Mouse (Mus musculus): ENCODE data around the gene Olfr457. TPM values are rescaled to one million over a fixed set of nuclear protein-coding genes. Genes with fewer than 3 reads are reported as not detected.

Olfr457 gene
- polyA plus RNA-seq, 1 experiment: not detected

- H3K9me3 ChIP-seq: no peaks in the 10 kb centered on the region
- H3K4me1 ChIP-seq: no peaks in the 10 kb centered on the region
- peaks cover 2% of the 10 kb centered on the region for H3K27me3 ChIP-seq (replicated peaks)
- H3K4me3 ChIP-seq (replicated peaks): no peak overlapping the region
- TF ChIP-seq FLI1 (IDR thresholded peaks at IDR 0.05; ENCODE audit: low read length) (no peak), GATA1 (IDR thresholded peaks at IDR 0.05; ENCODE audit: borderline replicate concordance, low read length) (no peak)
- no peaks in the 10 kb centered on the region for H3K36me3 ChIP-seq (replicated peaks; ENCODE audit: low read length)
Measured at GRCm38 (mm10) chr6:42444491-42444890, 31.6 kb downstream of the Olfr457 start.

DNA sequence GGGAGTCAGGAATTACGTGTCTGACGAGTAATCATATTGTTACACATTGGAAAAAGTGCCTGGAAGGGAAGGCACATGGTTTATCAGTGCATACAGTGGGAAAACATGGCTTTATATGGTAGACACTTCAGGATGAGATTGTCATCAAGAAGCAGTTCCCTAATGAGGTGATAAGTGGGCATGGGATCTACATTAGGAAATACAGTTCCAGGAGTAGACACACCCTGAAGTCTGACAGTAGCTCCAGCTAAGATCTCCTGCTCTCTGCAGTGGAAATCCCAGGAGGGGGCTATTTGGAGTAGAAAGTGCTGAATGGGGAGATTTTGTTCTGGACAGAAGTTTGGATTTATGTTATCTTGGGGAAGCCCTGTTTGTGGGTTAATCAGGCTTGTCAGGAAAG is 34.7 kb downstream of the Olfr457 start:
- TF ChIP-seq FLI1 (IDR thresholded peaks at IDR 0.05; ENCODE audit: low read length) (no peak), GATA1 (IDR thresholded peaks at IDR 0.05; ENCODE audit: borderline replicate concordance, low read length) (no peak)
- Histone ChIP-seq H3K27me3 (replicated peaks) (no peaks in the 10 kb centered on the region), H3K4me3 (replicated peaks) (no peak overlapping the region), H3K4me1 (no peaks in the 10 kb centered on the region), H3K36me3 (replicated peaks; ENCODE audit: low read length) (no peaks in the 10 kb centered on the region), H3K9me3 (no peaks in the 10 kb centered on the region)

DNA sequence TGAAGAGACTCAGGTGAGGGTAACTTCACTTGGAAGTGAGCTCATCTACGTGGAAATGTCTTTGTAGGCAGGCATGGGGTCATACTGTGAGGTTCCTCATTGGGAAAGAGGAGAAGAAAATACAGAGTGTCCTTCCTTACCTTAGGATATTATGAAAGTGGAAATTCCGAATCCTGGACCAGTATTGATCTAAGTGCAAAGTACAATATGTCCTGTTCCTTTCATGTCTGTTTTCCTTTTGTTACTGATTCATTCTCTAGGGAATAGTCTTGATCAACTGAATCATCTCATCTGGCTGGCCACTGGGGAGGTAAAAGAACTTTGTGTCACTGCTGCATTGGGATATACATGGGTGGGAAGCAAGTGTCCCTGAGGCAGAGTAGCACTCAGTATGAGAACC is 40.6 kb downstream of the Olfr457 start:
- Histone ChIP-seq H3K36me3 (replicated peaks; ENCODE audit: low read length) (no peaks in the 10 kb centered on the region), H3K4me1 (peaks cover 6% of the 10 kb centered on the region), H3K27me3 (replicated peaks) (peaks cover 2% of the 10 kb centered on the region), H3K4me3 (replicated peaks) (no peak overlapping the region), H3K9me3 (no peaks in the 10 kb centered on the region)
- no peak for TF ChIP-seq GATA1 (IDR thresholded peaks at IDR 0.05; ENCODE audit: borderline replicate concordance, low read length)
- TF ChIP-seq FLI1 (IDR thresholded peaks at IDR 0.05; ENCODE audit: low read length): no peak

DNA sequence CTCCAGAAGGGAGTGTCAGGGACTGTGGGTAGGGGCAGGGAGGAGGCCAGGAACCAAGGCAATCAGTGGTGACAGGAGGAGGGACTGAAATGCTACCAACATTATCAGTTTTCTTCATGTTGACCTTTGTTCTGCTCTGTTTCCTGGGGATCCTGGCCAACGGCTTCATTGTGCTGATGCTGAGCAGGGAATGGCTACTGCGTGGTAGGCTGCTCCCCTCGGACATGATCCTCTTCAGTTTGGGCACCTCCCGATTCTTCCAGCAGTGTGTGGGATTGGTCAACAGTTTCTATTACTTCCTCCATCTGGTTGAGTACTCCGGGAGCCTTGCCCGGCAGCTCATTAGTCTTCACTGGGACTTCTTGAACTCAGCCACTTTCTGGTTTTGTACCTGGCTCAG is 41.7 kb downstream of the Olfr457 start, which contains the start of gene Tas2r126:
Gene Tas2r126, plus strand, starts transcription at position 90 of the 400 bp plus-strand sequence.
- TF ChIP-seq GATA1 (IDR thresholded peaks at IDR 0.05; ENCODE audit: borderline replicate concordance, low read length): no peak
- no peak for TF ChIP-seq FLI1 (IDR thresholded peaks at IDR 0.05; ENCODE audit: low read length)
- no peaks in the 10 kb centered on the region for H3K36me3 ChIP-seq (replicated peaks; ENCODE audit: low read length)

GRCm38 (mm10) chr6:42433554-42433953 is 42.6 kb downstream of the Olfr457 start:
- Histone ChIP-seq H3K36me3 (replicated peaks; ENCODE audit: low read length) (no peaks in the 10 kb centered on the region), H3K4me3 (replicated peaks) (no peak overlapping the region), H3K9me3 (no peaks in the 10 kb centered on the region), H3K4me1 (peaks cover 6% of the 10 kb centered on the region), H3K27me3 (replicated peaks) (peaks cover 2% of the 10 kb centered on the region)
- no peak for TF ChIP-seq FLI1 (IDR thresholded peaks at IDR 0.05; ENCODE audit: low read length)
- TF ChIP-seq GATA1 (IDR thresholded peaks at IDR 0.05; ENCODE audit: borderline replicate concordance, low read length): no peak

More for the DNA sequence above, 41.7 kb downstream of the Olfr457 start, which contains the start of gene Tas2r126:
- H3K4me3 ChIP-seq (replicated peaks): no peak within 1 kb of the TSS
- peaks cover 2% of the 10 kb centered on the region for H3K27me3 ChIP-seq (replicated peaks)
- H3K4me1 ChIP-seq: peaks cover 6% of the 10 kb centered on the region
- no peaks in the 10 kb centered on the region for H3K9me3 ChIP-seq

DNA sequence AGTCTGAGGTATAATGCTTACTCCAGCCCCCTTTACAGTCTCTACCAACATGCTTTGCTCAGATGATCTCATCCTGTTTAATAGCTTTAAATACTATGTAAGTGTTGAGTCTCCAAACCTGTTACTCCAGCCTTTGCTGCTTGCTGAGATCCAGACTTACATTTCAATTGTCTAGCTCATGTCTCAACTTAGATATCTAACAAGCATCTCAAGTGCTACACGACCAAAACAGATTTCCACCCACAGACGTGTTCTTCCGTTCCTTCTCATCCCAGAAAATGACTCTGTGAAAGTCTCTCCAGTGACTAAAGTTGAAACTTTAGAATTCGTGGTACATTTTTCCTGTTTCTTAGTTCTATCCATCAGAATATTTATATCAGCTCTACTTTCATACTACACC is 49.8 kb downstream of the Olfr457 start:
- Histone ChIP-seq H3K4me1 (no peaks in the 10 kb centered on the region; the same call in 1 of the 2 replicates), H3K4me3 (replicated peaks) (no peak overlapping the region), H3K27me3 (replicated peaks) (no peaks in the 10 kb centered on the region), H3K9me3 (no peaks in the 10 kb centered on the region), H3K36me3 (replicated peaks; ENCODE audit: low read length) (no peaks in the 10 kb centered on the region)
- TF ChIP-seq GATA1 (IDR thresholded peaks at IDR 0.05; ENCODE audit: borderline replicate concordance, low read length) (no peak), FLI1 (IDR thresholded peaks at IDR 0.05; ENCODE audit: low read length) (no peak)

- no peak for TF ChIP-seq GATA1 (IDR thresholded peaks at IDR 0.05; ENCODE audit: borderline replicate concordance, low read length)
- TF ChIP-seq FLI1 (IDR thresholded peaks at IDR 0.05; ENCODE audit: low read length): no peak
- Histone ChIP-seq H3K9me3 (no peaks in the 10 kb centered on the region), H3K36me3 (replicated peaks; ENCODE audit: low read length) (no peaks in the 10 kb centered on the region), H3K4me1 (no peaks in the 10 kb centered on the region), H3K27me3 (replicated peaks) (no peaks in the 10 kb centered on the region), H3K4me3 (replicated peaks) (no peak overlapping the region)
Measured at GRCm38 (mm10) chr6:42424472-42424871, 51.7 kb downstream of the Olfr457 start.

GRCm38 (mm10) chr6:42421439-42421838 is 54.7 kb downstream of the Olfr457 start:
- no peaks in the 10 kb centered on the region for H3K4me1 ChIP-seq
- H3K4me3 ChIP-seq (replicated peaks): no peak overlapping the region
- H3K9me3 ChIP-seq: no peaks in the 10 kb centered on the region
- no peaks in the 10 kb centered on the region for H3K27me3 ChIP-seq (replicated peaks)
- TF ChIP-seq GATA1 (IDR thresholded peaks at IDR 0.05; ENCODE audit: borderline replicate concordance, low read length) (no peak), FLI1 (IDR thresholded peaks at IDR 0.05; ENCODE audit: low read length) (no peak)
- no peaks in the 10 kb centered on the region for H3K36me3 ChIP-seq (replicated peaks; ENCODE audit: low read length)

- Histone ChIP-seq H3K27me3 (replicated peaks) (no peaks in the 10 kb centered on the region), H3K36me3 (replicated peaks; ENCODE audit: low read length) (no peaks in the 10 kb centered on the region), H3K9me3 (no peaks in the 10 kb centered on the region), H3K4me3 (replicated peaks) (no peak overlapping the region), H3K4me1 (no peaks in the 10 kb centered on the region)
- TF ChIP-seq GATA1 (IDR thresholded peaks at IDR 0.05; ENCODE audit: borderline replicate concordance, low read length) (no peak), FLI1 (IDR thresholded peaks at IDR 0.05; ENCODE audit: low read length) (no peak)
Measured at GRCm38 (mm10) chr6:42419443-42419842, 56.7 kb downstream of the Olfr457 start.

Other genes starting within 250 kb of the Olfr457 start
- 0.46 TPM in 1 of 2 replicates, not detected in the other for gene Gstk1, start 230.4 kb downstream of the Olfr457 start, polyA plus RNA-seq (2012; ENCODE audit: insufficient read depth, low replicate concordance)
- gene Tmem139, start 214.4 kb downstream of the Olfr457 start, polyA plus RNA-seq (2012; ENCODE audit: insufficient read depth, low replicate concordance): not detected in 2 replicates
- gene Casp2, start 211.3 kb downstream of the Olfr457 start, polyA plus RNA-seq (2012; ENCODE audit: insufficient read depth, low replicate concordance): 1.2 and 13.2 TPM in 2 replicates
- not detected in 2 replicates for gene Clcn1, start 189.7 kb downstream of the Olfr457 start, polyA plus RNA-seq (2012; ENCODE audit: insufficient read depth, low replicate concordance)
- gene Fam131b, start 151.7 kb downstream of the Olfr457 start, polyA plus RNA-seq (2012; ENCODE audit: insufficient read depth, low replicate concordance): 0.41 TPM in 1 of 2 replicates, not detected in the other
- gene Zyx, start 126.7 kb downstream of the Olfr457 start, polyA plus RNA-seq (2012; ENCODE audit: insufficient read depth, low replicate concordance): 8,612 and 27,789 TPM in 2 replicates
- gene Epha1, start 103.1 kb downstream of the Olfr457 start, polyA plus RNA-seq (2012; ENCODE audit: insufficient read depth, low replicate concordance): not detected in 2 replicates
- not detected in 2 replicates for gene Tas2r143, start 76.1 kb downstream of the Olfr457 start, polyA plus RNA-seq (2012; ENCODE audit: insufficient read depth, low replicate concordance)
- not detected in 2 replicates for gene Tas2r135, start 70.9 kb downstream of the Olfr457 start, polyA plus RNA-seq (2012; ENCODE audit: insufficient read depth, low replicate concordance)
- gene Tas2r126, start 41.8 kb downstream of the Olfr457 start, polyA plus RNA-seq (2012; ENCODE audit: insufficient read depth, low replicate concordance): not detected in 2 replicates
- gene Olfr458, start 11.1 kb downstream of the Olfr457 start, polyA plus RNA-seq (2012; ENCODE audit: insufficient read depth, low replicate concordance): not detected in 2 replicates
- gene Olfr456, start 10.9 kb upstream of the Olfr457 start, polyA plus RNA-seq (2012; ENCODE audit: insufficient read depth, low replicate concordance): not detected in 2 replicates
- not detected in 2 replicates for gene Olfr455, start 71.3 kb upstream of the Olfr457 start, polyA plus RNA-seq (2012; ENCODE audit: insufficient read depth, low replicate concordance)
- gene Tcaf3, start 121.4 kb upstream of the Olfr457 start, polyA plus RNA-seq (2012; ENCODE audit: insufficient read depth, low replicate concordance): not detected in 2 replicates
- not detected in 2 replicates for gene Tcaf2, start 168.9 kb upstream of the Olfr457 start, polyA plus RNA-seq (2012; ENCODE audit: insufficient read depth, low replicate concordance)
- gene Tcaf1, start 233.8 kb upstream of the Olfr457 start, polyA plus RNA-seq (2012; ENCODE audit: insufficient read depth, low replicate concordance): not detected in 2 replicates